ENCODE assay signal across 8 mouse cellular contexts in genomic region chr2:38645936-38646335, GRCm38 (mm10). TPM values are rescaled to one million over a fixed set of nuclear protein-coding genes. Genes with fewer than 3 reads are reported as not detected.
DNase-seq lines count a peak whose midpoint lies in the region; ATAC-seq lines count a peak whose summit lies in the region.

No protein-coding gene starts in this region.

- H3K27me3 ChIP-seq in kidney, embryonic 14.5 days (ENCODE audit: control insufficient read depth, insufficient read depth, low read length) = no peaks in the 10 kb centered on the region
- H3K27me3 ChIP-seq in limb, embryonic 10.5 days (ENCODE audit: low read depth, poor library complexity, severe bottlenecking) = no peaks in the 10 kb centered on the region

- peak; percentile 78 for ATAC-seq in kidney, embryonic 14.5 days (ENCODE audit: low FRiP score, low TSS enrichment)

- H3K4me1 ChIP-seq in kidney, embryonic 14.5 days (ENCODE audit: control insufficient read depth, insufficient read depth, low read length) = 0 out of 2 replicates have a peak, but pooled peaks cover 7% of the 10 kb centered on the region
- H3K4me1 ChIP-seq in limb, embryonic 10.5 days = peaks cover 14% of the 10 kb centered on the region

- no peak overlapping the region for H3K27ac ChIP-seq in kidney, embryonic 14.5 days (ENCODE audit: low read depth, low read length)
- no peak overlapping the region for H3K27ac ChIP-seq in limb, embryonic 10.5 days

- no peak overlapping the region for H3K4me3 ChIP-seq in kidney, embryonic 14.5 days (ENCODE audit: low read length)
- no peak overlapping the region for H3K4me3 ChIP-seq in limb, embryonic 10.5 days

- WGBS in kidney, embryonic 14.5 days = 2% methylated on average over 3 of the region's 3 CpGs
- WGBS in limb, embryonic 10.5 days = 1% methylated on average over 3 of the region's 3 CpGs

- no peak overlapping the region for H3K9ac ChIP-seq in kidney, embryonic 14.5 days (ENCODE audit: low read depth, low read length)

- no peak overlapping the region for H3K4me2 ChIP-seq in kidney, embryonic 14.5 days (replicated peaks; ENCODE audit: low read depth, low read length)

- H3K36me3 ChIP-seq in kidney, embryonic 14.5 days (ENCODE audit: control insufficient read depth, insufficient read depth, low read length) = peaks cover 11% of the 10 kb centered on the region
- H3K36me3 ChIP-seq in limb, embryonic 10.5 days = peaks cover 16% of the 10 kb centered on the region

- peak; percentile 30 to 32 for DNase-seq in CD8-positive naive resting alpha-beta T cell, adult 2 months (ENCODE audit: low read depth in 2 of 2, low spot score in 2 of 2)
- DNase-seq in adrenal gland, adult 18-20 months (ENCODE audit: low spot score in 2 of 2) = peak; percentile 64 to 68
- DNase-seq in embryo, embryonic 11.5 days (ENCODE audit: low read depth, low spot score) = peak; percentile 56
- DNase-seq in heart, adult 18-20 months = peak; percentile 68 to 75
- DNase-seq in limb, embryonic 10.5 days (ENCODE audit: low spot score) = peak; percentile 70
- peak; percentile 51 for DNase-seq in naive thymus-derived CD4-positive, alpha-beta T cell, adult 2 months (ENCODE audit: low read depth)
- peak; percentile 65 for DNase-seq in thymus, postnatal 0 days (ENCODE audit: low spot score)

- H3K9me3 ChIP-seq in kidney, embryonic 14.5 days (ENCODE audit: control insufficient read depth, low read length) = no peaks in the 10 kb centered on the region; the same call in 1 of the 2 replicates
- no peaks in the 10 kb centered on the region for H3K9me3 ChIP-seq in limb, embryonic 10.5 days (replicated peaks)

RNA-seq across cellular contexts. Expression of gene Psmb7, which starts 2.0 kb away (rescaled TPM):
- 100 to 1,000 TPM; 278 to 331 TPM for total RNA-seq in adrenal gland, adult 18-20 months (2021)
- total RNA-seq in heart, adult 18-20 months (2021) = 100 to 1,000 TPM; 240 to 264 TPM
- 287 and 379 TPM in 2 replicates for polyA plus RNA-seq in kidney, embryonic 14.5 days (2014; fragmentation: Nextera tagmentation; extraction: Ambion mirVana)
- 340 and 363 TPM in 2 replicates for polyA plus RNA-seq in limb, embryonic 10.5 days (2016; fragmentation: Nextera tagmentation; extraction: Ambion mirVana)
- polyA plus RNA-seq in thymus, postnatal 0 days (2015; fragmentation: Nextera tagmentation; extraction: Ambion mirVana) = 272 and 279 TPM in 2 replicates
